Mouse (Mus musculus) liver, embryonic 14.5 days (tissue): ENCODE data around the gene Fam129a. TPM values are rescaled to one million over a fixed set of nuclear protein-coding genes. Genes with fewer than 3 reads are reported as not detected.

Source experiments
- ATAC-seq: fragments of 200-750 bp; cut with Nextera tagmentation; 2 replicates; pipeline ENCODE4 v1.8.0; 2017; ENCODE audit warnings: moderate number of reproducible peaks, mild to moderate bottlenecking, moderate library complexity; ENCODE audit not compliant: insufficient read depth
- DNase-seq, 3 experiments: peaks; one replicate each; pipeline ENCODE4 v3.0.0-alpha.2; 2012 to 2013; ENCODE audit warnings: low read depth in 3 of 3, low spot score in 3 of 3
- H3K27ac ChIP-seq: fragments of 300-500 bp; sonication (generic); 2 replicates; pipeline ENCODE4 v1.5.1; 2014; ENCODE audit warnings: moderate library complexity, mild to moderate bottlenecking, control low read depth, inconsistent platforms
- H3K27me3 ChIP-seq: fragments of 300-500 bp; sonication (generic); 2 replicates; pipeline ENCODE4 v1.6.1; 2014; ENCODE audit warnings: mild to moderate bottlenecking, low read length, moderate library complexity; ENCODE audit not compliant: control insufficient read depth, insufficient read depth
- H3K36me3 ChIP-seq: fragments of 300-500 bp; sonication (generic); replicated peaks from 2 replicates; pipeline ENCODE4 v1.6.1; 2014; ENCODE audit warnings: low read depth; ENCODE audit not compliant: control insufficient read depth, insufficient read depth
- H3K4me1 ChIP-seq, 2 experiments: fragments of 200-500 bp in 1 of 2; fragments of 300-500 bp in 1 of 2; sonication (generic) in 1 of 2; replicated peaks; 2 replicates each; pipeline ENCODE4 v1.6.1; 2012 to 2014; ENCODE audit warnings: antibody characterized with exemption in 1 of 2, inconsistent platforms in 1 of 2, low read length in 1 of 2; ENCODE audit not compliant: control insufficient read depth in 2 of 2, insufficient read depth in 2 of 2
- H3K4me2 ChIP-seq: fragments of 300-500 bp; sonication (generic); 2 replicates; pipeline ENCODE4 v1.6.1; 2014; ENCODE audit warnings: low read depth, mild to moderate bottlenecking, control low read depth, moderate library complexity
- H3K4me3 ChIP-seq, 2 experiments: fragments of 200-500 bp in 1 of 2; fragments of 300-500 bp in 1 of 2; sonication (generic) in 1 of 2; 2 replicates each; pipeline ENCODE4 v1.5.1; 2012 to 2014; ENCODE audit warnings: low read depth in 2 of 2, low read length in 2 of 2, mild to moderate bottlenecking in 2 of 2, control low read depth in 1 of 2, inconsistent platforms in 1 of 2, moderate library complexity in 1 of 2; ENCODE audit not compliant: insufficient read depth in 1 of 2
- H3K9ac ChIP-seq: fragments of 300-500 bp; sonication (generic); replicated peaks from 2 replicates; pipeline ENCODE4 v1.6.1; 2014; ENCODE audit warnings: mild to moderate bottlenecking, control low read depth, moderate library complexity
- H3K9me3 ChIP-seq: fragments of 300-500 bp; sonication (generic); 2 replicates; pipeline ENCODE4 v1.6.1; 2016; ENCODE audit warnings: low read length, mixed read lengths; ENCODE audit not compliant: control insufficient read depth
- CTCF ChIP-seq: IDR thresholded peaks from 2 replicates; pipeline ENCODE4 v1.5.1; 2016; ENCODE audit warnings: antibody characterized with exemption, low read depth, control low read depth
- EP300 ChIP-seq: IDR thresholded peaks from 2 replicates; pipeline ENCODE4 v1.6.1; 2016; ENCODE audit warnings: antibody characterized with exemption, low read depth
- WGBS: fragments of 180-500 bp; shearing (Covaris S2); extraction: QIAGEN DNeasy Blood & Tissue Kit; methylation state at CpG from one replicate; pipeline ENCODE4 v1.1.7; 2014; ENCODE audit not compliant: insufficient replicate concordance; 5-methylcytosine and 5-hydroxymethylcytosine counted together
- polyA plus RNA-seq, 2 experiments: library from polyadenylated mRNA; depleted of rRNA in 1 of 2; stranded (reverse) in 1 of 2; unstranded in 1 of 2; fragments of >200 nt; fragmentation: Nextera tagmentation in 1 of 2; extraction: Ambion mirVana in 1 of 2; gene quantifications; 2 replicates each; pipeline versions ENCODE4 v1.2.1 to v1.2.3; 2012 to 2014

Fam129a gene
- polyA plus RNA-seq, 2 experiments, result 1.5 to 3.4 TPM

GRCm38 (mm10) chr1:151664384-151664783 lies 93.4 kb downstream of the Fam129a start:
- no peak overlapping the region for H3K9ac ChIP-seq
- no peak for ATAC-seq
- WGBS, result 51% methylated on average over 10 of the region's 10 CpGs

GRCm38 (mm10) chr1:151664837-151665431 lies 93.9 kb downstream of the Fam129a start:
- no peak overlapping the region for H3K9ac ChIP-seq
- no peaks in the 10 kb centered on the region for H3K27me3 ChIP-seq
- no peaks in the 10 kb centered on the region for H3K9me3 ChIP-seq
- no peak for TF ChIP-seq EP300
- TF ChIP-seq CTCF, result no peak
- H3K4me2 ChIP-seq, result no peak overlapping the region
- H3K4me1 ChIP-seq, result peaks cover 7 to 19% of the 10 kb centered on the region in 2 experiments
- H3K36me3 ChIP-seq, result no peaks in the 10 kb centered on the region
- H3K27ac ChIP-seq, result no peak overlapping the region
- H3K4me3 ChIP-seq, result no peak overlapping the region
- WGBS, result 68% methylated on average over 7 of the region's 7 CpGs
- no peak for ATAC-seq
- no peak for DNase-seq

More at GRCm38 (mm10) chr1:151664384-151664783, 93.4 kb downstream of the Fam129a start:
- H3K9me3 ChIP-seq, result no peaks in the 10 kb centered on the region
- no peak overlapping the region for H3K4me3 ChIP-seq
- H3K4me2 ChIP-seq, result no peak overlapping the region
- no peak for DNase-seq
- no peaks in the 10 kb centered on the region for H3K27me3 ChIP-seq
- H3K36me3 ChIP-seq, result no peaks in the 10 kb centered on the region
- peaks cover 7 to 18% of the 10 kb centered on the region in 2 experiments for H3K4me1 ChIP-seq
- no peak for TF ChIP-seq CTCF
- no peak for TF ChIP-seq EP300
- no peak overlapping the region for H3K27ac ChIP-seq

- no peak overlapping the region for H3K27ac ChIP-seq
- ATAC-seq, result peak; percentile 90
- peak overlapping the region; percentile 17 for H3K4me2 ChIP-seq
- no peaks in the 10 kb centered on the region for H3K27me3 ChIP-seq
- no peaks in the 10 kb centered on the region for H3K36me3 ChIP-seq
- peak; percentile 33 to 39 (median 37) for DNase-seq
- H3K4me1 ChIP-seq, result peaks cover 7 to 18% of the 10 kb centered on the region in 2 experiments
- no peak overlapping the region for H3K9ac ChIP-seq
- WGBS, result 19% methylated on average over 10 of the region's 10 CpGs
- H3K9me3 ChIP-seq, result no peaks in the 10 kb centered on the region
- no peak overlapping the region for H3K4me3 ChIP-seq
- no peak for TF ChIP-seq CTCF
- TF ChIP-seq EP300, result peak; percentile 66
Measured at GRCm38 (mm10) chr1:151667351-151668074, 96.5 kb downstream of the Fam129a start.

- no peak overlapping the region for H3K4me2 ChIP-seq
- no peaks in the 10 kb centered on the region for H3K36me3 ChIP-seq
- no peaks in the 10 kb centered on the region for H3K27me3 ChIP-seq
- ATAC-seq (no peak), DNase-seq (no peak)
- H3K9me3 ChIP-seq, result no peaks in the 10 kb centered on the region
- H3K4me3 ChIP-seq, result no peak overlapping the region
- WGBS, result 56% methylated on average over 9 of the region's 9 CpGs
- H3K27ac ChIP-seq, result no peak overlapping the region
- H3K4me1 ChIP-seq, result peaks cover 7 to 18% of the 10 kb centered on the region in 2 experiments
- no peak overlapping the region for H3K9ac ChIP-seq
- no peak for TF ChIP-seq CTCF
- no peak for TF ChIP-seq EP300
Measured at GRCm38 (mm10) chr1:151670006-151670591, 99.1 kb downstream of the Fam129a start.

GRCm38 (mm10) chr1:151675684-151676083 lies 104.7 kb downstream of the Fam129a start:
- H3K9ac ChIP-seq, result no peak overlapping the region
- H3K27ac ChIP-seq, result no peak overlapping the region
- H3K4me3 ChIP-seq, result no peak overlapping the region
- no peak for TF ChIP-seq CTCF
- no peak for TF ChIP-seq EP300
- no peaks in the 10 kb centered on the region for H3K9me3 ChIP-seq
- peaks cover 0 to 3% of the 10 kb centered on the region in 2 experiments; a peak in 1 of 4 replicates for H3K4me1 ChIP-seq
- H3K36me3 ChIP-seq, result no peaks in the 10 kb centered on the region
- ATAC-seq (no peak), DNase-seq (no peak)
- no peaks in the 10 kb centered on the region for H3K27me3 ChIP-seq
- 63% methylated on average over 5 of the region's 5 CpGs for WGBS
- no peak overlapping the region for H3K4me2 ChIP-seq
